Mouse (Mus musculus): Measurements from ENCODE around the gene Ncs1.
A peak's percentile ranks its signal among the peaks of the same experiment; 100 is the strongest.

The Ncs1 gene

GRCm38 (mm10) chr2:31281138-31281537, 35.5 kb downstream of the Ncs1 start:
- no peak for DNase-seq

- no peak for DNase-seq
Observed at GRCm38 (mm10) chr2:31282266-31282665, 36.6 kb downstream of the Ncs1 start.

- DNase-seq: no peak
Observed at GRCm38 (mm10) chr2:31282880-31283279, 37.3 kb downstream of the Ncs1 start.

GRCm38 (mm10) chr2:31284531-31284930, 38.9 kb downstream of the Ncs1 start:
- DNase-seq: no peak

- peak; percentile 51 to 83 for DNase-seq
Observed at GRCm38 (mm10) chr2:31291421-31291820, 45.8 kb downstream of the Ncs1 start.

GRCm38 (mm10) chr2:31294985-31295384, 49.4 kb downstream of the Ncs1 start:
- peak; percentile 78 to 89 for DNase-seq

GRCm38 (mm10) chr2:31296395-31296794, 50.8 kb downstream of the Ncs1 start:
- DNase-seq: no peak

GRCm38 (mm10) chr2:31297602-31298268, 52.1 kb downstream of the Ncs1 start:
- DNase-seq: peak; percentile 62 to 69

- DNase-seq: no peak
Observed at GRCm38 (mm10) chr2:31298814-31299213, 53.2 kb downstream of the Ncs1 start.

GRCm38 (mm10) chr2:31299266-31299665, 53.6 kb downstream of the Ncs1 start:
- peak in 1 of 2 experiments; percentile 27 for DNase-seq

- DNase-seq: no peak
Observed at GRCm38 (mm10) chr2:31299996-31300395, 54.4 kb downstream of the Ncs1 start.

- DNase-seq: no peak
Observed at GRCm38 (mm10) chr2:31303177-31303576, 57.6 kb downstream of the Ncs1 start.

GRCm38 (mm10) chr2:31304191-31304590, 58.6 kb downstream of the Ncs1 start:
- no peak for DNase-seq

- DNase-seq: no peak
Observed at GRCm38 (mm10) chr2:31304801-31305665, 59.4 kb downstream of the Ncs1 start.

GRCm38 (mm10) chr2:31305684-31306083, 60.1 kb downstream of the Ncs1 start:
- peak; percentile 12 to 79 for DNase-seq

- no peak for DNase-seq
Observed at GRCm38 (mm10) chr2:31308257-31308656, 62.6 kb downstream of the Ncs1 start.

GRCm38 (mm10) chr2:31309549-31309948, 63.9 kb downstream of the Ncs1 start:
- DNase-seq: peak in 1 of 2 experiments; percentile 7

- DNase-seq: no peak
Observed at GRCm38 (mm10) chr2:31314007-31314465, 68.4 kb downstream of the Ncs1 start, which contains the start of gene Hmcn2. Hmcn2 (plus strand) TSS chr2:31314415.

- DNase-seq: no peak
Observed at GRCm38 (mm10) chr2:31318162-31318561, 72.5 kb downstream of the Ncs1 start.

- no peak for DNase-seq
Observed at GRCm38 (mm10) chr2:31319200-31319599, 73.6 kb downstream of the Ncs1 start.

GRCm38 (mm10) chr2:31327186-31327585, 81.6 kb downstream of the Ncs1 start:
- no peak for DNase-seq

GRCm38 (mm10) chr2:31337706-31338330, 92.2 kb downstream of the Ncs1 start:
- peak in 1 of 2 experiments; percentile 6 for DNase-seq

GRCm38 (mm10) chr2:31339826-31340225, 94.2 kb downstream of the Ncs1 start:
- peak; percentile 42 to 46 for DNase-seq
